In genomic region chr5:142814161-142814651, GRCm38 (mm10) we compare ENCODE assay signal across 8 mouse cellular contexts. TPM values are rescaled to one million over a fixed set of nuclear protein-coding genes. Genes with fewer than 3 reads are reported as not detected.
A peak's percentile ranks its signal among the peaks of the same experiment; 100 is the strongest.
DNase-seq lines count a peak whose midpoint lies in the region; ATAC-seq and TF ChIP-seq lines count a peak whose summit lies in the region.

No protein-coding gene starts in this region.

- peak overlapping the region; percentile 100 for H3K27ac ChIP-seq in embryonic fibroblast, embryonic 13.5 days (ENCODE audit: insufficient read depth, low read length)
- peak overlapping the region; percentile 100 for H3K27ac ChIP-seq in limb, embryonic 10.5 days
- H3K27ac ChIP-seq in midbrain, embryonic 14.5 days (replicated peaks; ENCODE audit: low read depth, low read length): peak overlapping the region; percentile 99

- ATAC-seq in midbrain, embryonic 14.5 days (ENCODE audit: low FRiP score, low TSS enrichment): no peak

- no peaks in the 10 kb centered on the region for H3K27me3 ChIP-seq in limb, embryonic 10.5 days (ENCODE audit: low read depth, poor library complexity, severe bottlenecking)
- H3K27me3 ChIP-seq in midbrain, embryonic 14.5 days (ENCODE audit: control insufficient read depth, insufficient read depth, low read length): no peaks in the 10 kb centered on the region

- peak; percentile 50 for TF ChIP-seq POLR2A in embryonic fibroblast, embryonic 13.5 days (IDR thresholded peaks at IDR 0.05; ENCODE audit: low read depth, low read length)

- H3K4me1 ChIP-seq in embryonic fibroblast, embryonic 13.5 days (ENCODE audit: control insufficient read depth, insufficient read depth, low read length): no peaks in the 10 kb centered on the region; the same call in 1 of the 2 replicates
- peaks cover 42% of the 10 kb centered on the region for H3K4me1 ChIP-seq in limb, embryonic 10.5 days
- H3K4me1 ChIP-seq in midbrain, embryonic 14.5 days (ENCODE audit: control insufficient read depth, insufficient read depth, low read length): peaks cover 36% of the 10 kb centered on the region

- peak overlapping the region; percentile 100 for H3K4me2 ChIP-seq in midbrain, embryonic 14.5 days (ENCODE audit: low read length)

- peaks cover 56% of the 10 kb centered on the region for H3K36me3 ChIP-seq in limb, embryonic 10.5 days
- peaks cover 33% of the 10 kb centered on the region; the same call in 1 of the 2 replicates for H3K36me3 ChIP-seq in midbrain, embryonic 14.5 days (ENCODE audit: control insufficient read depth, insufficient read depth, low read length)

- no peak for TF ChIP-seq CTCF in embryonic fibroblast, embryonic 13.5 days (IDR thresholded peaks at IDR 0.05; ENCODE audit: borderline replicate concordance, insufficient read depth, low read length)

- H3K4me3 ChIP-seq in embryonic fibroblast, embryonic 13.5 days (ENCODE audit: insufficient read depth, low read length): peak overlapping the region; percentile 96
- peak overlapping the region; percentile 68 for H3K4me3 ChIP-seq in limb, embryonic 10.5 days
- peak overlapping the region; percentile 98 for H3K4me3 ChIP-seq in midbrain, embryonic 14.5 days (replicated peaks; ENCODE audit: low read depth, low read length)

- under 1% methylated on average over 22 of the region's 22 CpGs for WGBS in limb, embryonic 10.5 days
- WGBS in midbrain, embryonic 14.5 days: under 1% methylated on average over 22 of the region's 22 CpGs

- DNase-seq in gastrocnemius, adult 18-20 months (ENCODE audit: low spot score): peak; percentile 40
- no peak for DNase-seq in gastrocnemius, postnatal 25 days
- peak; percentile 58 for DNase-seq in MN1 (ENCODE audit: low spot score)
- peak; percentile 63 to 76 for DNase-seq in heart, postnatal 36 days
- DNase-seq in limb, embryonic 10.5 days (ENCODE audit: low spot score): peak; percentile 68
- peak; percentile 63 for DNase-seq in midbrain, embryonic 14.5 days
- no peak for DNase-seq in spleen, postnatal 14 days (ENCODE audit: low spot score in 2 of 2)

- H3K9me3 ChIP-seq in limb, embryonic 10.5 days (replicated peaks): no peaks in the 10 kb centered on the region
- no peaks in the 10 kb centered on the region for H3K9me3 ChIP-seq in midbrain, embryonic 14.5 days (ENCODE audit: control insufficient read depth, low read length)

- peak overlapping the region; percentile 100 for H3K9ac ChIP-seq in midbrain, embryonic 14.5 days (replicated peaks; ENCODE audit: low read length)

- intact Hi-C loops in heart, postnatal 36 days (cut with DNase I): loop anchor here (2.0 to 10.0 kb wide), 3 partner anchors 45 to 711 kb away; partner anchors contain the start of gene Rac1

RNA-seq across cellular contexts. Expression of gene Tnrc18, which starts 3.3 kb away (rescaled TPM):
- 10 to 100 TPM; 29.0 to 40.6 TPM for total RNA-seq in gastrocnemius, adult 18-20 months (2021)
- 10 to 100 TPM; 25.2 to 31.6 TPM for total RNA-seq in gastrocnemius, postnatal 25 days (2021)
- polyA plus RNA-seq in embryonic fibroblast, embryonic 13.5 days (2011; ENCODE audit: insufficient read length, low read depth, missing spikeins): 98.0 and 124 TPM in 2 replicates
- 10 to 100 TPM; 55.4 to 62.3 TPM for total RNA-seq in heart, postnatal 36 days (2021)
- polyA plus RNA-seq in limb, embryonic 10.5 days (2016; fragmentation: Nextera tagmentation; extraction: Ambion mirVana): 24.7 and 39.0 TPM in 2 replicates
- polyA plus RNA-seq in midbrain, embryonic 14.5 days (2014; fragmentation: Nextera tagmentation; extraction: Ambion mirVana): 37.7 and 47.4 TPM in 2 replicates

Comparison
In these comparisons a context has a peak if more than half of its experiments do, and no peak if none do; other contexts are left out.
1. DNase-seq: peak in gastrocnemius, adult 18-20 months (single experiment), MN1 (single experiment), heart, postnatal 36 days (2 of 2), limb, embryonic 10.5 days (single experiment) and midbrain, embryonic 14.5 days (single experiment); none in gastrocnemius, postnatal 25 days (single experiment) and spleen, postnatal 14 days (0 of 2).
2. Peak in every context shown above with its lines, with median percentiles within 50 percentile points of each other: H3K27ac ChIP-seq and H3K4me3 ChIP-seq.